Mouse (Mus musculus): ENCODE results near the gene Zc3h4.

Zc3h4 gene

DNA sequence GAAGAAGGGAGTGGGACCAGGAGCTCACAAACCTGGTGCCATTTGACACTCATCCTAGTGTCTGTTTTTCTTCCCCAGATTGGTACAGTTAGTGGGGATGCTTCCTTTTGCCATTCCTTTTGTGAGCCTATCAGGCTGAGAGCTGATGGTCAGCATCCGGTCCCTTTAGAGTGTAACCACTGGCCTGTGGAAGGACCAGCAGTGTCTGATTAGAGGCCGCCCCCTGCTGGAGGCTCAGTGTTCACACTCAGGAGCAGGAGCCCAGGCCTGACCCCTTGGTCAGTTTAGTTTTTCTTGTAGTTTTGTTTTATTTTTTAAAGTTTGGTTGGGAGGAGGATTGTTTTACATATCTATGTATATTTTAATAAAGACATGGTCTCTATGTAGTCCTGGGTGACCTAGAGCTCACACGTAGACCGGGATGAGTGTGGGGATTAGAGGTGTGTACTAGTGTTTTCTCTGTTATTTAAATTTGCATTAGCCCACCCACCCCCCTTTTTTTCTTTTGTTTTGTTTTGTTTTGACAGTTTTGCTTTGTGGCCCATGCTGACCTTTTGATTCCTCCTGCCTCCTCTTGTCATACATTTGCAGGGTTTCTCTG lies 25.5 kb downstream of the Zc3h4 start:
- peak; percentile 68 for DNase-seq (ENCODE audit: low read depth, low spot score)

DNA sequence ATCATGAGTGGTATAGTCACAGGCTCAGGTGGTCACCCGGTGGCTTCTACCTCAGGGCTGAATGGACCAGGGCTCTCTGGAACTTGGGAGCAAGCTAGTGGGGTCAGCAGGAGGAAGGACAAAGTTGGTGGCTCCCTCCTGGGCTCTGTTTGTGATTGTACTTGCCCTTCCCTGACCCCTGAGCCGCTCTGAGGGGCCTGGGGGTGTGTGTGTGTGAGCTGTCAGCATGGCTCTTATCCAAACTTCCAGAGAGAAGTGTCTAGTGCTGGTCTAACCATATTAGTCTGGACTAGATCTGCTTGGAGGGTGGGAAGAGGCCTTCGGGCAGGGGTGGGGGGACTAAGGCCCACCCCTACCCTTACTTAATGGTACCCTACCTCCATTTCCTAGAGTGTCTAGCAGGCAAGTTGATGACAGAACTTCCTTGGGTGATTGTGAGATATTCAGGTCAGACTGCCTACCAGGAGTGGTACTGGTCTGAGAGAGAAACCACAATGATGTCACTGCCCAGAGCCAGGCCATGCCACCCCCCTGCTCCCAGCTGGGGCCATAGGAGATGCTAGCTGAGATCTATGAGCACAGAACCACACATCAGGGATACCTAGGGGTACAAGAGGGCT lies 32.8 kb downstream of the Zc3h4 start:
- no peak for DNase-seq (ENCODE audit: low read depth, low spot score)

DNA sequence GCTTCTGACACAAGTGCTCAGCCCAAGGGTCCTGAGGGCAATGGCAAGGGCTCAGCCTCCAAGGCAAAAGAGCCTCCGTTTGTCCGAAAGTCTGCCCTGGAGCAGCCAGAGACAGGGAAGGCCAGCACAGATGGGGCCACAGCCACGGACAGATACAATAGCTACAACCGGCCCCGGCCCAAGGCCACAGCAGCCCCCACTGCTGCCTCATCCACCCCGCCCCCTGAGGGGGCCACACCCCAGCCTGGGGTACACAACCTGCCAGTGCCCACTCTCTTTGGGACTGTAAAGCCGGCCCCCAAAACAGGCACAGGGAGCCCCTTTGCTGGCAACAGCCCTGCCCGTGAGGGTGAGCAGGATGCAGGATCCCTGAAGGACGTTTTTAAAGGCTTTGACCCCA lies 34.4 kb downstream of the Zc3h4 start:
- no peak for DNase-seq (ENCODE audit: low read depth, low spot score)

DNA sequence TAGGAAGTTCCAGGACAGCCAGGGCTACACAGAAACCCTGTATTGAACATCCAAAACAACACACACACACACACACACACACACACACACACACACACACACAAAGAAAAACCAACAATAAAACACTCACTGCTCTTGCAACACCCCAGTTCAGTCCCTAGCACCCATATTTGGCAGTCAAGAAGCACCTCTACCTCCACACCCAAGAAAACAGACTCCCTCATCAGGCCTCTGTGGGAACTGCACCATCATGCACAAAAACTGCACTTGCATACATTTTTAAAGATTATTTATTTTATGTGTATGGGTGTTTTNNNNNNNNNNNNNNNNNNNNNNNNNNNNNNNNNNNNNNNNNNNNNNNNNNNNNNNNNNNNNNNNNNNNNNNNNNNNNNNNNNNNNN lies 40.5 kb downstream of the Zc3h4 start:
- DNase-seq (ENCODE audit: low read depth, low spot score), result no peak

DNA sequence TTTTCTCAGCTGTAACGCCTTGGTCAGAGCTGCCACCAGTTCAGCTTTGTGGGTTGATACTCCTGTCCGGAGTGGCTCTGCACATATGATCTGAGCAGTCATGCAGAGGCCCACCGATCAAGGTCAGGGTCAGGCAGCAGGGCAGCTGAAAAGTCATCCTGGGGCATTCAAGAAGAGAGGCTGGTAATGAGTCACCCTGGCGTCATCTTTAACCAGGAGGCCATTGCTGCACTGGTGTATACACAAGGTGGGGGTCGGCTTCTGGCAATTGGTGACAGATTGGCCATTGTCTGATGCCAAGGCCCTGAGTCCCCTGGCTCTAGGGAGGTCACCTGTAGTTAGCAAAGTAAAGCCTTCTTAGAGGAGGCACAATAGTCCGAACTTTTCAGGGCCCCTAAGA lies 50.9 kb downstream of the Zc3h4 start:
- DNase-seq (ENCODE audit: low read depth, low spot score), result no peak

DNA sequence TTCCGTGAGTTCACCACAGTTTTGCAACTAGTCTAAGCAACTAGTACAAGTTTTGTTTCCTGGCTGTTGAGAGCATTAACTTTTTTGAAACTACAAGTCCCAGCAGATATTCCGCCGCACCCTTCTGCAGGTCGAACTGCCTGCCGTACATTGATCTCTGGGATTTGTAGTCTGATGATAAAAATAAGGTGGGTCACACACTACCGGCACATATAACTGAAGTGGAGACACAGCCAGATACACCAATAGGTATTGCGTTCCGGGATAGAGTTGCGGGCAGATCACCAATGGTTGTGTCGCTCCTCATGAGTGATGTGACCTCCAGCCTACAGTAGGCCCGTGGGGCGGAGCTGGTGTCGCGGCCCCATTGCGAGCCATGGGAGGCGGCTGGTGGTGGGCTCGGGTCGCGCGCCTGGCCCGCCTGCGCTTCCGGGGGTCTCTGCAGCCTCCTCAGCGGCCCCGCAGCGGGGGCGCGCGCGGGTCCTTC lies 51.9 kb downstream of the Zc3h4 start, which contains the start of gene Tmem160:
Gene Tmem160, plus strand, starts transcription at position 193 of the 487 bp plus-strand sequence.
- peak; percentile 75 for DNase-seq (ENCODE audit: low read depth, low spot score)

DNA sequence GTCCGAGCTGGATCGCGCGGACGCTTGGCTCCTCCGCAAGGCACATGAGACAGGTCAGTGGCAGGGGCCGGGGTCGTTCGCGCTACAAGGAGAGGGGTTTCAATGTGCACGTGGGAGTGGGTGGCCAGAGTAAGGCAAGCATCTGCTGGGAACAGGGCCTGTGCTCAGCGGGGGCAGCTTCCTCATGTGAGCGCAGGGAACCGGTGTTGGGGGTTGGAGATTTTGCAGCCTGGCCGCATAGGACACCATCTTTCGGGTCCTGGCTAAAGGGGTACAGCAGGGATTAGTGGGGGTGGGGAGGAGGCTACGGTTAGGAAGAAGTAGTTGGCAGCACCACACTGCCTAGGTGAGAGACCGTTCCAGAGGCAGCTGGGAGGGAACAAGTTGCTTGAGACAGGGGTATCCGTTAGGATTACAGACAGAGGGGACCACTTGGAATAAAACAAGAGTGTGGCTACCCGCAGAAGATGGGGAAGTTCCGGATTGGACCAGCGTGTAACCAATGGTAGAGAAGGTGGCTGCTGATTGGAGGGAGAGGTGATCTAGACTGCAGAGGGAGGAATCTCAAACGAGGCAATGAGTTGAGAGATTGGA lies 52.5 kb downstream of the Zc3h4 start:
- no peak for DNase-seq (ENCODE audit: low read depth, low spot score)

DNA sequence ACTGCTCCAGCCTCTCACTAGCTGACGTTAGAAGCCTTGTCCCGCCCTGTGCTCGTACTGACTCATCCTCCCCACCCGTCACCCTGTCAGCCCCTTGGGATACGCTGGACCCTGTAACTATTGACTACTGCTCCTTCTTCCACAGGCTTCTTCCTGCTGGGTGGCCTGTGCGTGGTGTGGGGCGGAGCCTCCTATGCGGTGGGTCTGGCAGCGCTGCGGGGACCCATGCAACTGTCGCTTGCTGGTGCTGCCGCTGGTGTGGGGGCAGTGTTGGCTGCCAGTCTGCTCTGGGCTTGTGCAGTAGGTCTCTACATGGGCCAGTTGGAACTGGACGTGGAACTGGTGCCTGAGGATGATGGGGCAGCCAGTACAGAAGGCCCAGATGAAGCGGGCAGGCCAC lies 54.3 kb downstream of the Zc3h4 start:
- no peak for DNase-seq (ENCODE audit: low read depth, low spot score)

DNA sequence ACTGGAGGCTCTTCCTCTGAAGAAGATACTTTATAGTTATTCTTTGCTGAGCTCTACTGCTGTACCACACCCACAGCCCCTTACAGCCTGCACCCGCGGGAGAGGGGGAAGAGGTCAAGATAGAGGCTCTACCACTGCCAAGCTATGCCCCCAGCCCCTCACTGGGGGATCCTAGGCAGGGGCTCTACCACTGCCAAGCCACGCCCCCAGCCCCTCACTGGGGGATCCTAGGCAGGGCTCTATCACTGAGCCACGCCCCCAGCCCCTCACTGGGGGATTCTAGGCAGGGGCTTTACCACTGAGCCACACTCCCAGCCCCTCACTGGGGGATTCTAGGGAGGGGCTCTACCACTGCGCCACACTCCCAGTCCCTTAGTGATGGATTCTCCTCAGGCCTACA lies 55.6 kb downstream of the Zc3h4 start:
- no peak for DNase-seq (ENCODE audit: low read depth, low spot score)

DNA sequence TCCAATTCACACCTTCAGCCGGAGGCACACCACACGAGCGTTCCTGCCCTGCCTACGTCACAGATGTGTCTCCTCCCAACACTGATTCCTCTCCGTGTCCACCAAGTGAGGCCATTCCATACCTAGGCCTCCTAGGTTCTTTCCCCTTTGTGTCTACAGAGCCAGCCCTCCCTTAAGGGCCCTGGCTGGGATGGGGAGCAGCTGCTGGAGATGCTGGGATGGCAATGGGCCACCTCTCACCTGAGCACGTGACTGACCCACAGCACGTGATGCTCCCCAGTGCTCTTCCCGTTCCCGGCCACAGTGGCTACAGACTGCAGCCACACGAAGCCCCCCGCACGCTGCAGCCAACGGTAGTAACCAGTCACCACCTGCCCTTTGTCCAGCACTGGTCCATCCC lies 59.9 kb downstream of the Zc3h4 start:
- no peak for DNase-seq (ENCODE audit: low read depth, low spot score)

DNA sequence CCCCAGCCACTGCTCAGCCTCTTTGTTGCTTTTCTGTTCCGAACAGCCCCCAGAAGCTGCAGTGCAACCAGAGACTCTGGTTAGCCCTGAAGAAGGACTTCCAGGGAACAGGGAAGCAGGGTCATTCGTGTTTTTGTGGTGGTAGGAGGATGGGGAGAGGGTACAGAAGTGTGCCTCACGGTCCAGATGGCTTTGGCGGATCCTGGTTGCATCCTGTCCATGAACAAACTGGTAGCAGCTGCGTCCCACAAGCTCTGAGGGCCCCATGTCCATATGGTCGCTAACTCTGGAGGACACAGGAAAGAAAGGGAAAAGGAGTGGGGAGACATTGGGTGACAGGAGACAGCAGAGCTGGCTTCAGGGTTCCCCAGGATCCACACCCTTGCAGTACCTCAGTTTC lies 60.4 kb downstream of the Zc3h4 start:
- DNase-seq (ENCODE audit: low read depth, low spot score), result no peak

DNA sequence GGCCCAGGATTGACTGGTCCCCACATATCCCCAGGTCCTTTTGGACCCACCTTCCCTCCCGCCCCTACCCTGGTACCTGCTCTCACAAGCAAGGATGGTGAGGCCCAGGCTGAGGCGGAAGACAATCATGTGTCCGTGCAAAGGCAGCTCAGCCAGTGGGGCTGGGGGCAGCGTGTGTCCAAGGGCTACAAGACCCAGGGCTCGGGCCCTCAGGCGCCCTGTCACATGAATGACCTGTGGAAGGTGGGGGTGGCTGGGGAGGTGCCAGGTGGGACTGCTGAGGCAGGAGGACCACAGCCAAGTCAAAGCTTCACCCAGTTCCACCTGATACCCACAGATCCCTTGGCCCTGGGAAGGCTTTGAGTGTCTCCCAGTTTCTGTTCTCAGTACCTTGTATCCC lies 61.0 kb downstream of the Zc3h4 start:
- DNase-seq (ENCODE audit: low read depth, low spot score), result no peak

DNA sequence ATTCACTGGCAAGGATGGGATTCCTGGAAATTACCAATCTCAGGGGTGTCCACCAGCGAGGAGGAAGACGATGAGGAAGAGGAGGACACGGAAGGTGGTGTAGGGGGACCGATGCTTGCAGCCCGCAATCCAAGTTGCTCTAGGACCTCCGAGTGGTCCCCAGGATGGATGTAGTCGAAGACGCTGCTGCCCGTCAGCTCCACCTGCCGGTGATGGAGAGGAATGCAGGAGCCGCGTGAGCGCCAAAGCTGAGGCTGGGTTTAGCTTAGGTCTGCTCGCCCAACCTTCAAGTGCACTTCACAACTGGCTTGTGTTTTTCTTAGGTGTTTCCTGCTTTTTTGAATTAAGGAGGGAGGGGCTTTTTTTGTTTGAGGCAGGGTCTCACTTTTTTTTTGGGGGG lies 62.5 kb downstream of the Zc3h4 start:
- DNase-seq (ENCODE audit: low read depth, low spot score), result peak; percentile 69

DNA sequence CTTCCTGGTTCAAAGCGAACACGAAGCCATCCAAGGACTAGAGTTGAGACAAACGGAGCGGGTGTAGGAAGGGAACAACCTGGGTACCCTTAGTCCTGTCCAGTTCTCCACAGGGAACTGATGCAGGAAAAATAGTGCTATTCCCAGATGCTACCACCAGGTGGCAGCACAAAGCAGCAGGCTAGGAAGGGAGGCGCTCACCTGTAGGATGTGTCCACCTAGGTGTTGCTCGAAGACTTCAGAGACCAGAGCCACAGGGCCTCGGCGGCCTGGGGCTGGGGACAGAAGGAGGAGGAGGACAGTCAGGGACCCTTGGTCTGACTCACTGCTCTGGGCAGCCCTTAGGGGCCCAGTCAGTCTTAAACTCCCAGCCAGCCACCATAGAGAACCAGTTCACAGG lies 64.5 kb downstream of the Zc3h4 start:
- DNase-seq (ENCODE audit: low read depth, low spot score), result peak; percentile 68

DNA sequence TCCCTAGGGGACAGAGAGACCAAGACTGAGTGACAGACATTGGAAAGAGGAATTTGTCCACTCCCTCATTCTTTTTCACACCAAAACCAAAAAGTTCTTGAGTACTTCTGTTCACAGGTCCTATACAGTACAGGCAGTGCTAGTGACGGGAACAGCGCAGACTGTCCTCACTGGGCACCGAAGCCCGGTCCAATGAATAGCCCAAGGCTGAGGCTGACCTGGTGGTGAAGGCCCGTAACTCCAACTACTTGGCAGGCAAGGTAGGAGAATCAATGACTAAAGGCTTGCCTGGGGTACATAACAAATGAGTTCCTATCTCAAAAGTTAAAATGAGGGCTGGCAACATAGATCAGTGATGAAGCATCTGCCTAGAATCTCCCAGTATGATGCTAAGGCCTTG lies 64.9 kb downstream of the Zc3h4 start:
- no peak for DNase-seq (ENCODE audit: low read depth, low spot score)

DNA sequence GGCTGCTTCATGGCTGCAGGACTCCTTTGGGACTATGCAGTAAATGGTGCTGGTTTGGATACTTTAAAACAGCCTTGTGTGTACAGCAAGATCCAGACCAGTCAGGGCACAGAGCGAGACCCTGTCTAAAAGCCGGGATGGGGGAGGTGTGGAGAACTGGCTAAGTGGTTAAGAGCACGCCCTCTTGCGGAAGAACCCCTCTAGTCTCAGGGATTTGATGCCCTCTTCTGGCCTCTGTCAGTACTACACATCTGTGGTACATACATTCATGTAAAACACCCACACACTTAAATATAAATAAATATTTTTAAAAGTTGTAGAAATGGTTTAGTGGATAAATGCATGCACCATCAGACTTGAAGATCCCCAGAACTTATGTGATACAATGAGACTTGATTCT lies 65.9 kb downstream of the Zc3h4 start:
- DNase-seq (ENCODE audit: low read depth, low spot score), result no peak

DNA sequence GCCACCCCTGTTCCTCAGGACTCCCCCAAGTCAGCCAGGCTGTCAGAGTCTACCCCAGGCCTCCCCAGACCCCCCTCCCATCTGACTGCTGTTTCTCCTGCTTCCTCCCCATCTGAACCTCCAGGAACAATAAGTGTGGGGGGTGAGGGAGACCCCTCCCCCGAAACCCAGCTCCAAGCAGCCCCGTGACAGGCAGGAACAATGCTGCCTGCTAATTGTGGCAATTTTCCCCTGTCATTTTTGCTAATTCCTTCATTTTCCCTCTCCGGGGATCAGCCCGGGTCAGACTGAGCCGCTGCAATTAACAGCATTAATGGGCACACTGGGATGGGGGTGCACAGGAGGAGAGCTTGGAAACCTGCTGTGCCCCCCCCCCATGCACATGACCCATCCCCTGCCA lies 67.4 kb downstream of the Zc3h4 start:
- DNase-seq (ENCODE audit: low read depth, low spot score), result no peak

DNA sequence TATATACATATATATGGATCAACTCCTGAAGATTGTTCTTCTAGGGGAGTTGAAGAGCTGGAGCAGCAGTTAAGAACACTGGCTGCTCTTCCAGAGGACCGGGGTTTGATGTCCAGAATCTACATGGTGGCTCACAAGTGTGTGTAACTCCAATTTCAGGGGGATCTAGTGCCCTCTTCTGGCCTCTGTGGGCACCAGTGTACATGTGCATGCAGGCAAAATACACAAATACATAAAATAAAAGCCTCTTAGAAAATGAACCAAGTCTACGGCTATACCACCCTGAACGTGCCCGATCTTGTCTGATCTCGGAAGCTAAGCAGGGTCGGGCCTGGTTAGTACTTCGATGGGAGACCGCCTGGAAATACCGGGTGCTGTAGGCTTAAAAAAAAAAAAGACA lies 70.8 kb downstream of the Zc3h4 start:
- no peak for DNase-seq (ENCODE audit: low read depth, low spot score)

DNA sequence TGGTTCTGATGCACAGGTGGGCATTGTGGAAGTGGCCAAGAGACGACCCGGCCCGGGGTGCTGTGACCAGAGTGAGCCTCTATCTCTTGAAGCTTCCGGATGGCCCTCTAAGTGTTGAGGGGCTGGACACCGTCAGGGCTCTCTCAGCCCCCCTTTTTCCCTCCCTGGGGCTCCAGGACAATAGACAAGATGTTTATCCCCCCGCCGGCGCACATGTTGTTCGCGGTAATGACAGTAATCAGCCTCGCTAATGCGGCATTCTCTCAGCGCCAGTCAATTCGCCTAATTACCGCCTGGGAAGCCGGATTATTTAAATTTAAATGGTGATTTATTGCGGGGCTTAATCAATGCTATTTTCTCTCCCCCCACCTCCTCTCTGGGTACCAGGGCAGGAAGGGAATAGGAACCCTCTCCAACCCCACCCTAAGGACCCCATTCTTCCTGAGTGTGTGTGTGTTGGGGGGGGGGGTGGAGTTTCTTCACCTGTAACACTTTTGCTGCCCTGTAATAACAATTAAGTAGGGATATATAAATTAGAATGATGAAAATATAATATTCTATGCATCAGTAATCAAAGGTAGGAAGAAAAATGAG lies 71.5 kb downstream of the Zc3h4 start:
- no peak for DNase-seq (ENCODE audit: low read depth, low spot score)

DNA sequence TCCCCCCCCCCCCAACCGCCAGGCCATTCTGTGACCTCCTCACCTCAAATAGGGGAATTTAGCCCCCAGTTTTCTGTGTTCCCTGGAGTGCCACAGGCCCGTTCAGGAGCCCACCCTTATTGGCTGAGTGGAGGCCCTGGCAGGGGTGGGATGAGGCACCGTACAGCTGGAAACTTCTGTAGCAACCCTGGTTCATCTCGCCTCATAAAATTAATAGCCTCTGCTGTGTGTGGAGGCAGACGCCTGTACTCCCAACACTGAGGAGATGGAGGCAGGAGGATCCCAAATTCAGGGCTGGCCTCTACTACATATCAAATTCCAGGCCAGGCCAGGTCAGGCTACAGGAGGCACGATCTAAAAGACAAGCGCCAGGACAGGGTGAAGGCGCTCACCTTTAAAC lies 73.1 kb downstream of the Zc3h4 start:
- DNase-seq (ENCODE audit: low read depth, low spot score), result no peak

DNA sequence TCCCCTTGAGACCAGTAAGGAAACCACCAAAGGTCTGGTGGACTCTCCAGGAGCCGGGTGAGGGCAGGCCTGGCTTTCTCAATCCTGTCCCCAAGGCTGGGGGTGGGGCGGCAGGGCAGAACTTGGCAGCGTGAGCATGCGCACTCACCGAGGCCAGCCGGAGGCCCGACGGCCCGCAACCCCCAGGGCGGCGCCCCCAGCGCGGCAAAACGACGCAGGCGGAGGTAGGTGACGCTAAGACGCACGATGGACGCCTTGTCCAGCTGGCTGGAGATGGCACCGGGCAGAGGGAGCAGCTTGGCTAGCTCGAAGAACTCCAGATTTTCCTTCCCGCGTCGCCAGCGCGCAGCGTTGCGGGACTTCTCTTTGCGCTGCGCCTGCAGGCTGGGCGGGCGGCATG lies 73.7 kb downstream of the Zc3h4 start:
- DNase-seq (ENCODE audit: low read depth, low spot score), result no peak

DNA sequence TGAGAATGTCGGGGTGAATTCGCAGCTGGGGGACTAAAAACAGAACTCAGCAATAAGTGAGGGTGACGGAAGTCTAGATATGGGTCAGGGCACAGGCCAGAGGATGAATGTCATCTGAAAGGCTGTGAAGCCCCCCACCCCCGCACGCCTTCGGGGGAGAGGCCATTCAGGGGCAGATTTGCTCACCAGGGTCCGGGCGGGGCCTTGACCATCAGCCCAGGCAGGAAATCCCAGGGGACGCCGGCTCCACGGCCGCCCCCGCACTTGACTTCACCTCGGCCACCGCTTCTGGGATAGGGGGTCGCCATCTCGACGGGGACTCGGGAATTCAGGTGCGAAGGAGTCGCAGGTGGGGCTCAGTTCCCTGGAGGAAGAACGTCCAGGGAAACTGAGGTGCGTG lies 74.6 kb downstream of the Zc3h4 start:
- no peak for DNase-seq (ENCODE audit: low read depth, low spot score)

All from retina, postnatal 7 days (tissue).